ENCODE assay signal across 22 mouse cellular contexts in genomic region chr1:76081700-76082099, GRCm38 (mm10).
"Had no signal": no experiment of that assay in that cellular context is flagged by ENCODE, and none has a peak within 500 bp of the region (broad histone marks: within the 10 kb centered on the region; RNA-seq: fewer than 3 reads in every experiment).

No protein-coding gene starts in this region.

- H3K9me3 ChIP-seq: lung, embryonic 15.5 days; midbrain, embryonic 10.5 days; midbrain, embryonic 12.5 days; neural tube, embryonic 13.5 days; neural tube, embryonic 15.5 days had no signal

- H3K27me3 ChIP-seq: lung, embryonic 15.5 days; megakaryocyte, embryonic 14.5 days; neural tube, embryonic 13.5 days; neural tube, embryonic 15.5 days had no signal

- H3K36me3 ChIP-seq: lung, embryonic 15.5 days; midbrain, embryonic 10.5 days; midbrain, embryonic 12.5 days; neural tube, embryonic 13.5 days; neural tube, embryonic 15.5 days had no signal

- H3K9ac ChIP-seq: lung, embryonic 15.5 days; midbrain, embryonic 12.5 days; neural tube, embryonic 13.5 days; neural tube, embryonic 15.5 days had no signal

- H3K4me3 ChIP-seq: lung, embryonic 15.5 days; megakaryocyte, embryonic 14.5 days; midbrain, embryonic 10.5 days; midbrain, embryonic 12.5 days; myocyte; neural tube, embryonic 13.5 days; neural tube, embryonic 15.5 days had no signal

- H3K27ac ChIP-seq: lung, embryonic 15.5 days; macrophage; midbrain, embryonic 10.5 days; midbrain, embryonic 12.5 days; neural tube, embryonic 13.5 days; neural tube, embryonic 15.5 days had no signal

- H3K4me1 ChIP-seq: megakaryocyte, embryonic 14.5 days had no signal

- DNase-seq: lung, adult 2 months; lung, postnatal 14 days; lung, postnatal 36 days; midbrain, embryonic 14.5 days; retina, postnatal 1 day; right cerebral cortex, adult 18-20 months; right cerebral cortex, postnatal 25 days; right cerebral cortex, postnatal 4 days; spleen, adult 18-20 months; thymus, adult 18-20 months; thymus, postnatal 14 days; thymus, postnatal 36 days had no signal

- ATAC-seq: lung, postnatal 0 days; midbrain, embryonic 16.5 days had no signal

- H3K4me2 ChIP-seq: lung, embryonic 15.5 days; midbrain, embryonic 12.5 days; neural tube, embryonic 13.5 days; neural tube, embryonic 15.5 days had no signal
